ENCODE assay signal across 9 mouse cellular contexts in the genomic region with DNA sequence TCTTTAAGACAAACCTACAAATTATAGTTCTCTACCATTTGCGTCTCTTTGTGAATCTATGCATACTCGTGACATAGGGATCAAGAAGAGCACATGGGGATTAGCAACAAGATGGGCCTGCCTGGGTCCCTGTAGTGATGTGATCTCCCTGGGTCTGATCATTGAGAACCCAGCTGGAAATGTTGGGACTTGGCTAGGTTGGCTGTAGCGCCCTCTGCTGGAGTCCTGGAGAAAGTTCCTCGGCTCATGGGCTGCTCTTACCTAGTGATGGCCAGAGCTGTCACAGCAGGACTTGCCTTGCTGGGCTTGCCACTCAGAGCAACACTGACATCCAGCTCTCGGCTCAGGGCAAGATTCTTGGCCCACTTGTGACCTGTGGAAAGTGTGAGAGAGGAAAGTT. TPM values are rescaled to one million over a fixed set of nuclear protein-coding genes. Genes with fewer than 3 reads are reported as not detected.
DNase-seq lines count a peak whose midpoint lies in the region; ATAC-seq and TF ChIP-seq lines count a peak whose summit lies in the region.
"Had no signal": no experiment of that assay in that cellular context is flagged by ENCODE, and none has a peak within 500 bp of the region (broad histone marks: within the 10 kb centered on the region; RNA-seq: fewer than 3 reads in every experiment).

No protein-coding gene starts in this region.

- no peak for TF ChIP-seq EP300 in stomach, postnatal 0 days (optimal IDR thresholded peaks at IDR 0.05)

- no peak overlapping the region for H3K4me3 ChIP-seq in forebrain, embryonic 10.5 days
- H3K4me3 ChIP-seq in forebrain, embryonic 13.5 days: no peak overlapping the region
- no peak overlapping the region for H3K4me3 ChIP-seq in embryonic facial prominence, embryonic 11.5 days (ENCODE audit: low read depth, low read length)
- H3K4me3 ChIP-seq in midbrain, embryonic 13.5 days (replicated peaks): no peak overlapping the region
- H3K4me3 ChIP-seq in stomach, postnatal 0 days (ENCODE audit: low read depth, low read length): no peak overlapping the region
- H3K4me3 ChIP-seq: lung, embryonic 15.5 days had no signal

- no peak for ATAC-seq in forebrain, embryonic 13.5 days
- ATAC-seq in embryonic facial prominence, embryonic 11.5 days (replicated peaks; ENCODE audit: insufficient number of reproducible peaks, low FRiP score, low TSS enrichment, low read depth): no peak
- peak; percentile 41; the same call in 1 of the 2 replicates for ATAC-seq in midbrain, embryonic 13.5 days
- no peak for ATAC-seq in stomach, postnatal 0 days (ENCODE audit: low FRiP score, low TSS enrichment)

- 26% methylated on average over 5 of the region's 5 CpGs for WGBS in forebrain, embryonic 10.5 days
- WGBS in forebrain, embryonic 13.5 days: 37% methylated on average over 5 of the region's 5 CpGs
- WGBS in embryonic facial prominence, embryonic 11.5 days: 31% methylated on average over 5 of the region's 5 CpGs
- WGBS in midbrain, embryonic 13.5 days: 34% methylated on average over 5 of the region's 5 CpGs
- 27% methylated on average over 5 of the region's 5 CpGs for WGBS in stomach, postnatal 0 days

- H3K9ac ChIP-seq in forebrain, embryonic 13.5 days: no peak overlapping the region
- no peak overlapping the region for H3K9ac ChIP-seq in embryonic facial prominence, embryonic 11.5 days (replicated peaks; ENCODE audit: low read length)
- no peak overlapping the region for H3K9ac ChIP-seq in midbrain, embryonic 13.5 days (replicated peaks)
- H3K9ac ChIP-seq in stomach, postnatal 0 days (ENCODE audit: low read length): no peak overlapping the region
- H3K9ac ChIP-seq: lung, embryonic 15.5 days had no signal

- H3K36me3 ChIP-seq in forebrain, embryonic 10.5 days (replicated peaks): no peaks in the 10 kb centered on the region
- H3K36me3 ChIP-seq in forebrain, embryonic 13.5 days (ENCODE audit: poor library complexity, severe bottlenecking): no peaks in the 10 kb centered on the region
- H3K36me3 ChIP-seq in embryonic facial prominence, embryonic 11.5 days (replicated peaks; ENCODE audit: control insufficient read depth, insufficient read depth, low read depth, low read length): no peaks in the 10 kb centered on the region
- H3K36me3 ChIP-seq in midbrain, embryonic 13.5 days: no peaks in the 10 kb centered on the region
- no peaks in the 10 kb centered on the region for H3K36me3 ChIP-seq in stomach, postnatal 0 days (ENCODE audit: control insufficient read depth, insufficient read depth, low read length)
- H3K36me3 ChIP-seq: lung, embryonic 15.5 days had no signal

- no peak overlapping the region for H3K4me2 ChIP-seq in forebrain, embryonic 13.5 days
- no peak overlapping the region for H3K4me2 ChIP-seq in embryonic facial prominence, embryonic 11.5 days (ENCODE audit: low read depth, low read length)
- no peak overlapping the region for H3K4me2 ChIP-seq in midbrain, embryonic 13.5 days (replicated peaks)
- H3K4me2 ChIP-seq in stomach, postnatal 0 days (replicated peaks; ENCODE audit: low read depth): no peak overlapping the region
- H3K4me2 ChIP-seq: lung, embryonic 15.5 days had no signal

- peaks cover 16% of the 10 kb centered on the region for H3K4me1 ChIP-seq in forebrain, embryonic 10.5 days
- H3K4me1 ChIP-seq in forebrain, embryonic 13.5 days: peaks cover 4% of the 10 kb centered on the region; the same call in 1 of the 2 replicates
- no peaks in the 10 kb centered on the region for H3K4me1 ChIP-seq in embryonic facial prominence, embryonic 11.5 days (ENCODE audit: control insufficient read depth, insufficient read depth, low read length)
- no peaks in the 10 kb centered on the region for H3K4me1 ChIP-seq in midbrain, embryonic 13.5 days (replicated peaks)
- H3K4me1 ChIP-seq in stomach, postnatal 0 days (replicated peaks; ENCODE audit: control insufficient read depth, insufficient read depth): no peaks in the 10 kb centered on the region

- peak; percentile 86 for TF ChIP-seq CTCF in stomach, postnatal 0 days (IDR thresholded peaks at IDR 0.05; ENCODE audit: low read depth)

- no peaks in the 10 kb centered on the region for H3K27me3 ChIP-seq in forebrain, embryonic 10.5 days (ENCODE audit: poor library complexity, severe bottlenecking)
- no peaks in the 10 kb centered on the region for H3K27me3 ChIP-seq in forebrain, embryonic 13.5 days
- no peaks in the 10 kb centered on the region for H3K27me3 ChIP-seq in embryonic facial prominence, embryonic 11.5 days (ENCODE audit: control insufficient read depth, insufficient read depth, low read length)
- H3K27me3 ChIP-seq in midbrain, embryonic 13.5 days: no peaks in the 10 kb centered on the region
- no peaks in the 10 kb centered on the region for H3K27me3 ChIP-seq in stomach, postnatal 0 days (ENCODE audit: control insufficient read depth, insufficient read depth, low read length)
- H3K27me3 ChIP-seq: lung, embryonic 15.5 days had no signal

- intact Hi-C loops in heart, postnatal 25 days (cut with DNase I): loop anchor here (1.0 to 10.0 kb wide), 5 partner anchors 72 to 352 kb away; a partner anchor contains a TSS

- H3K27ac ChIP-seq in forebrain, embryonic 10.5 days: no peak overlapping the region
- H3K27ac ChIP-seq in forebrain, embryonic 13.5 days: no peak overlapping the region
- no peak overlapping the region for H3K27ac ChIP-seq in embryonic facial prominence, embryonic 11.5 days (replicated peaks; ENCODE audit: low read depth, low read length)
- H3K27ac ChIP-seq in midbrain, embryonic 13.5 days: no peak overlapping the region
- H3K27ac ChIP-seq in stomach, postnatal 0 days (replicated peaks): no peak overlapping the region
- H3K27ac ChIP-seq: lung, embryonic 15.5 days had no signal

- no peaks in the 10 kb centered on the region for H3K9me3 ChIP-seq in forebrain, embryonic 10.5 days
- no peaks in the 10 kb centered on the region for H3K9me3 ChIP-seq in forebrain, embryonic 13.5 days (replicated peaks)
- H3K9me3 ChIP-seq in embryonic facial prominence, embryonic 11.5 days (replicated peaks; ENCODE audit: control insufficient read depth, low read length): no peaks in the 10 kb centered on the region
- no peaks in the 10 kb centered on the region for H3K9me3 ChIP-seq in midbrain, embryonic 13.5 days
- H3K9me3 ChIP-seq in stomach, postnatal 0 days (ENCODE audit: control insufficient read depth, low read length): no peaks in the 10 kb centered on the region
- H3K9me3 ChIP-seq: lung, embryonic 15.5 days had no signal

- peak; percentile 68 for DNase-seq in forebrain, embryonic 10.5 days (ENCODE audit: extremely low spot score, low spot score)
- peak; percentile 25 to 42 for DNase-seq in adrenal gland, postnatal 4 days (ENCODE audit: low spot score in 2 of 2)
- DNase-seq in embryonic facial prominence, embryonic 11.5 days (ENCODE audit: low spot score): peak; percentile 79
- peak; percentile 19 for DNase-seq in heart, postnatal 25 days (ENCODE audit: low spot score)
- peak; percentile 58 to 69 for DNase-seq in layer of hippocampus, postnatal 36 days
- peak; percentile 64 for DNase-seq in stomach, postnatal 0 days (ENCODE audit: low spot score)

RNA-seq across cellular contexts. Expression of a gene that starts 30.7 kb away (rescaled TPM):
- polyA plus RNA-seq in forebrain, embryonic 10.5 days (2016; fragmentation: Nextera tagmentation; extraction: Ambion mirVana): 0.32 and 0.50 TPM in 2 replicates
- polyA plus RNA-seq in forebrain, embryonic 13.5 days (2015; fragmentation: Nextera tagmentation; extraction: Ambion mirVana): 0.25 TPM in 1 of 2 replicates, not detected in the other
- under 1 TPM; 0.39 to 0.73 TPM for total RNA-seq in adrenal gland, postnatal 4 days (2021)
- 0.26 and 0.88 TPM in 2 replicates for polyA plus RNA-seq in embryonic facial prominence, embryonic 11.5 days (2014; fragmentation: Nextera tagmentation; extraction: Ambion mirVana)
- total RNA-seq in heart, postnatal 25 days (2021): under 1 TPM; 0.31 to 0.39 TPM
- under 1 TPM; 0.22 to 0.33 TPM for total RNA-seq in layer of hippocampus, postnatal 36 days (2021)
- polyA plus RNA-seq in midbrain, embryonic 13.5 days (2015; fragmentation: Nextera tagmentation; extraction: Ambion mirVana): 0.35 and 0.43 TPM in 2 replicates
- 0.15 and 0.17 TPM in 2 replicates for polyA plus RNA-seq in stomach, postnatal 0 days (2015; fragmentation: Nextera tagmentation; extraction: Ambion mirVana)

Comparison
In these comparisons a context has a peak if more than half of its experiments do, and no peak if none do; other contexts are left out.
1. DNase-seq: peak in every context shown above with its lines; median percentile 79 in embryonic facial prominence, embryonic 11.5 days; 68 in forebrain, embryonic 10.5 days; 64 in stomach, postnatal 0 days; 64 in layer of hippocampus, postnatal 36 days; 34 in adrenal gland, postnatal 4 days; 19 in heart, postnatal 25 days.